Mouse (Mus musculus) embryonic facial prominence, embryonic 11.5 days (tissue): ENCODE data around the gene Nlrx1. TPM values are rescaled to one million over a fixed set of nuclear protein-coding genes. Genes with fewer than 3 reads are reported as not detected.

ENCODE experiments used
- ATAC-seq: fragments of 200-750 bp; cut with Nextera tagmentation; replicated peaks from 2 replicates; pipeline ENCODE4 v1.8.0; 2017; ENCODE audit warnings: low read depth; ENCODE audit not compliant: insufficient number of reproducible peaks, low FRiP score, low TSS enrichment
- DNase-seq: peaks from one replicate; pipeline ENCODE4 v3.0.0-alpha.2; 2015; ENCODE audit warnings: low spot score
- H3K27ac ChIP-seq: fragments of 300-500 bp; sonication (generic); replicated peaks from 2 replicates; pipeline ENCODE4 v1.5.1; 2014; ENCODE audit warnings: mild to moderate bottlenecking, low read depth, low read length, control low read depth
- H3K27me3 ChIP-seq: fragments of 300-500 bp; sonication (generic); 2 replicates; pipeline ENCODE4 v1.6.1; 2014; ENCODE audit warnings: mild to moderate bottlenecking, low read length, moderate library complexity, mixed read lengths; ENCODE audit not compliant: control insufficient read depth, insufficient read depth
- H3K36me3 ChIP-seq: fragments of 300-500 bp; sonication (generic); replicated peaks from 2 replicates; pipeline ENCODE4 v1.6.1; 2014; ENCODE audit warnings: low read depth, mild to moderate bottlenecking, low read length, moderate library complexity, mixed read lengths; ENCODE audit not compliant: control insufficient read depth, insufficient read depth
- H3K4me1 ChIP-seq: fragments of 300-500 bp; sonication (generic); 2 replicates; pipeline ENCODE4 v1.6.1; 2014; ENCODE audit warnings: low read length, mixed read lengths; ENCODE audit not compliant: control insufficient read depth, insufficient read depth
- H3K4me2 ChIP-seq: fragments of 300-500 bp; sonication (generic); 2 replicates; pipeline ENCODE4 v1.6.1; 2014; ENCODE audit warnings: low read depth, mild to moderate bottlenecking, control low read depth, low read length, moderate library complexity
- H3K4me3 ChIP-seq: fragments of 300-500 bp; sonication (generic); 2 replicates; pipeline ENCODE4 v1.5.1; 2014; ENCODE audit warnings: low read depth, low read length, control low read depth
- H3K9ac ChIP-seq: fragments of 300-500 bp; sonication (generic); replicated peaks from 2 replicates; pipeline ENCODE4 v1.6.1; 2014; ENCODE audit warnings: mild to moderate bottlenecking, control low read depth, low read length
- H3K9me3 ChIP-seq: fragments of 300-500 bp; sonication (generic); replicated peaks from 2 replicates; pipeline ENCODE4 v1.6.1; 2016; ENCODE audit warnings: mild to moderate bottlenecking, low read length, inconsistent platforms, mixed read lengths; ENCODE audit not compliant: control insufficient read depth
- WGBS: fragments of 180-500 bp; shearing (Covaris S2); extraction: QIAGEN DNeasy Blood & Tissue Kit; methylation state at CpG from one replicate; pipeline ENCODE4 v1.1.7; 2014; 5-methylcytosine and 5-hydroxymethylcytosine counted together
- polyA plus RNA-seq: library from polyadenylated mRNA; unstranded; fragments of >200 nt; fragmentation: Nextera tagmentation; extraction: Ambion mirVana; gene quantifications from 2 replicates; pipeline ENCODE4 v1.2.1, GENCODE M21; 2014

The Nlrx1 gene
- polyA plus RNA-seq, 1 experiment from 2014 or later = 2.6 TPM

DNA sequence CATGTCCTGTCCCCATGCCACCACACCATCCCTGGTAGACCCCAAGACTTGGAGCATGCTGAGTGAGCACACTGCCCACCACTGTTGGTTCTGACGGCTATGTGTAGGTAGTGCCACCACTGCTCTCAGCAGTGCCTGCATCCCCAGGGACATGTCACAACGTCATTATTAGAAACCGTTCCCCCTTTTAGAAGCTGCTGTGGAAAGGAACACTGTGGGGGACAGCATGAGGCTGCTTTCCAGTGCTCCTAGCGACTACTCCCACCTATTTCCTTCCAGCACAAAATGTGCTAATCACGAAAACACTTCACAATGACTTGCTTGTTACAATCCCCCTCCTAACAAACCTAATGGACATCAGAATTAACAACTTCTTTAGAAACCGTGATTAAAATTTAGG, 42.4 kb downstream of the Nlrx1 start:
- WGBS = 80% methylated on average over 6 of the region's 6 CpGs
- DNase-seq = no peak
- Histone ChIP-seq H3K9ac (no peak overlapping the region), H3K4me3 (no peak overlapping the region), H3K36me3 (no peaks in the 10 kb centered on the region), H3K27ac (no peak overlapping the region), H3K4me1 (no peaks in the 10 kb centered on the region), H3K9me3 (no peaks in the 10 kb centered on the region), H3K27me3 (no peaks in the 10 kb centered on the region), H3K4me2 (no peak overlapping the region)
- ATAC-seq = no peak

DNA sequence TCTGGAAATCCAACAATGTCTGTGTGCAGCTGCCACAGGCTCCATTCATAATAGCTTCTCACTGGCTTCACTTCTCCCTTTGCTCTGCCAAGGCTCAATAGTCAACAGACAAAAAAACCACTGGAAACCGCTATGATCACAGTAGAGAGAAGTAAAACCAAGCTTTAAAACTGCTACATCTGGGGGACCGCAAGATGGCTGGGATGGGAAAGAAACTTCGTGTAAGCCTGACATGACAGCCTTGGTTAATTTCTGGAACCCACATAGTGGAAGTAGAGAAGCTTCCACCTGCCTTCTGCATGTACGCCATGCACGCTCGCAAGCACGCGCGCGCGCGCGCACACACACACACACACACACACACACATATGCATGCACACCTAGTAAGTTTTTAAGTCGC, 54.9 kb downstream of the Nlrx1 start:
- Histone ChIP-seq H3K4me1 (no peaks in the 10 kb centered on the region), H3K27ac (no peak overlapping the region), H3K4me3 (no peak overlapping the region), H3K9ac (no peak overlapping the region), H3K36me3 (no peaks in the 10 kb centered on the region), H3K4me2 (no peak overlapping the region), H3K27me3 (no peaks in the 10 kb centered on the region), H3K9me3 (no peaks in the 10 kb centered on the region)
- ATAC-seq (no peak), DNase-seq (no peak)
- WGBS = 98% methylated on average over 14 of the region's 14 CpGs

DNA sequence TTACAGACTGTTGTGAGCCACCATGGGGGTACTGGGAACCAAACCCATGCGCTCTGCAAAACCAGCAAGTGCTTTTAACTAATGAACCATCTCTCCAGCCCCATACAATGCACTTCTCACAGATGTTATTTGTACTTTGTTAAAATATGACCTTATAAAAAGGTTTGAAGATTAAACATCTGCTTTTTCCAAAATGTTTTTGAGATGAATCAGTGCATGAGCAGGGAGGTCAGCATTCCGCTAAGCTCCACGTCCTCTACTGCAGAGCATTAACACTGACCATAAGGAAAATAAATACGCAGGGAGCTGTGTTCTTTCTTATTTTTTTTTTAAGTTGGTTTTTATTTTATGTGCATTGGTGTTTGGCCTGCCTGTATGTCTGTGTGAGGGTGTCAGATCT, 56.0 kb downstream of the Nlrx1 start:
- Histone ChIP-seq H3K4me2 (no peak overlapping the region), H3K36me3 (no peaks in the 10 kb centered on the region), H3K27ac (no peak overlapping the region), H3K9me3 (no peaks in the 10 kb centered on the region), H3K27me3 (no peaks in the 10 kb centered on the region), H3K4me1 (no peaks in the 10 kb centered on the region), H3K4me3 (no peak overlapping the region), H3K9ac (no peak overlapping the region)
- ATAC-seq (no peak), DNase-seq (no peak)
- 97% methylated on average over 4 of the region's 4 CpGs for WGBS

DNA sequence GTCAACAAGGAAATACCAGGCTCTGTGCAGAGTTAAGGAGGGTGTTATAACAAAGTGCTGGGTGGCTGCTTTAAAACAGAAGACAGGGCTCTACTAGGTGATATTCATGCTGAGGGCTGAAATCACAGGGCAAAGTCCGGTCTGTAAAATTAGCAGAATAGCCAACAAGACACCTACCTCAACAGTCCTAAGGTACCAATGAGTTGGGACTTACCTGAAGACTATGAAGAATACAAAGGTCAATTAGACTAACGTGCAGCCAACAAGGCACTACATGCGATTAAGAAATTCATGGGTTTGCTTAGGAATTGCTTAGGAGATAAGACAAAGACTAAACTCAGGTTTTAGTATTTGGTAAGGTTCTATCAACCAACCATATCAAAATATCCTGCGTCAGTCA, 59.0 kb downstream of the Nlrx1 start:
- Histone ChIP-seq H3K27ac (no peak overlapping the region), H3K4me2 (no peak overlapping the region), H3K9me3 (no peaks in the 10 kb centered on the region), H3K36me3 (no peaks in the 10 kb centered on the region), H3K4me3 (no peak overlapping the region), H3K9ac (no peak overlapping the region), H3K27me3 (no peaks in the 10 kb centered on the region), H3K4me1 (no peaks in the 10 kb centered on the region)
- WGBS = 90% methylated on average over 4 of the region's 4 CpGs
- DNase-seq = no peak
- no peak for ATAC-seq

DNA sequence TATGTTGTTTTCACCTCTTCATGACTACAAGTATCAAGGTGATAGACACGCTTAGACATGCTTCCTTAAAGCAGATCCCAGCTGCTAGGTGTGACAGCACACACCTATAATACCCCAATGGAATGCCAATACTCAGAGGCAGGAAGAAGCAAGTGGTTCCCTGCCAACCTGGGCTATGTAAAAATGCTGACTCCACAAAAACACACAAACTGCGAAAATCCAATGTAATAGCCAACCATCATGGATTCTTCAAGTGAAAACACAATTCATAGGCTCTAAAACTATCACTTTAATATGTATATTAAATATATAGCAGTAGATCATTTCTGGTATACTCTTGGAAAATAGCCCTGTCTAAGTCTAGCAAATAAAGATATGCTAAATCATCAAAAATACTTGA, 60.6 kb downstream of the Nlrx1 start:
- H3K4me3 ChIP-seq = no peak overlapping the region
- DNase-seq = no peak
- H3K27ac ChIP-seq = no peak overlapping the region
- no peaks in the 10 kb centered on the region for H3K4me1 ChIP-seq
- no peaks in the 10 kb centered on the region for H3K9me3 ChIP-seq
- no peaks in the 10 kb centered on the region for H3K27me3 ChIP-seq
- H3K36me3 ChIP-seq = no peaks in the 10 kb centered on the region
- H3K9ac ChIP-seq = no peak overlapping the region
- WGBS = 91% methylated on average over 2 of the region's 2 CpGs
- ATAC-seq = no peak
- no peak overlapping the region for H3K4me2 ChIP-seq

Other genes starting within 250 kb of the Nlrx1 start
- 1.8 and 2.4 TPM in 2 replicates for gene Thy1, start 225.2 kb downstream of the Nlrx1 start, polyA plus RNA-seq
- gene Usp2, start 201.6 kb downstream of the Nlrx1 start, polyA plus RNA-seq = 12.7 and 13.1 TPM in 2 replicates
- gene Mfrp, start 166.9 kb downstream of the Nlrx1 start, polyA plus RNA-seq = 0.17 and 0.32 TPM in 2 replicates
- 0.53 and 0.56 TPM in 2 replicates for gene C1qtnf5, start 161.4 kb downstream of the Nlrx1 start, polyA plus RNA-seq
- gene Gm49380, start 155.1 kb downstream of the Nlrx1 start, polyA plus RNA-seq = 0.08 TPM in 1 of 2 replicates, not detected in the other
- 59.5 and 65.9 TPM in 2 replicates for gene Rnf26, start 155.1 kb downstream of the Nlrx1 start, polyA plus RNA-seq
- gene Mcam, start 134.1 kb downstream of the Nlrx1 start, polyA plus RNA-seq = 18.3 and 20.1 TPM in 2 replicates
- 16.4 and 17.4 TPM in 2 replicates for gene Cbl, start 34.5 kb downstream of the Nlrx1 start, polyA plus RNA-seq
- not detected in 2 replicates for gene Ccdc153, start 27.9 kb downstream of the Nlrx1 start, polyA plus RNA-seq
- gene Pdzd3, start 17.1 kb downstream of the Nlrx1 start, polyA plus RNA-seq = not detected in 2 replicates
- gene Abcg4, start 20.0 kb upstream of the Nlrx1 start, polyA plus RNA-seq = 1.6 and 2.0 TPM in 2 replicates
- 17.2 and 19.6 TPM in 2 replicates for gene Hinfp, start 37.1 kb upstream of the Nlrx1 start, polyA plus RNA-seq
- gene C2cd2l, start 51.7 kb upstream of the Nlrx1 start, polyA plus RNA-seq = 5.8 and 7.5 TPM in 2 replicates
- gene Dpagt1, start 57.4 kb upstream of the Nlrx1 start, polyA plus RNA-seq = 51.3 and 60.6 TPM in 2 replicates
- 412 and 427 TPM in 2 replicates for gene H2afx, start 66.1 kb upstream of the Nlrx1 start, polyA plus RNA-seq
- gene Hmbs, start 75.6 kb upstream of the Nlrx1 start, polyA plus RNA-seq = 152 and 161 TPM in 2 replicates
- gene Vps11, start 93.1 kb upstream of the Nlrx1 start, polyA plus RNA-seq = 27.3 and 27.6 TPM in 2 replicates
- 29.2 and 31.3 TPM in 2 replicates for gene Hyou1, start 110.9 kb upstream of the Nlrx1 start, polyA plus RNA-seq
- 10.8 and 15.5 TPM in 2 replicates for gene Slc37a4, start 128.3 kb upstream of the Nlrx1 start, polyA plus RNA-seq
- 2,044 and 2,103 TPM in 2 replicates for gene Rps25, start 138.5 kb upstream of the Nlrx1 start, polyA plus RNA-seq
- gene Trappc4, start 139.0 kb upstream of the Nlrx1 start, polyA plus RNA-seq = 166 and 175 TPM in 2 replicates
- gene Ccdc84, start 150.0 kb upstream of the Nlrx1 start, polyA plus RNA-seq = 20.3 and 27.6 TPM in 2 replicates
- not detected in 2 replicates for gene Foxr1, start 172.5 kb upstream of the Nlrx1 start, polyA plus RNA-seq
- gene Upk2, start 186.4 kb upstream of the Nlrx1 start, polyA plus RNA-seq = 0.59 and 1.3 TPM in 2 replicates
- 10.3 and 11.8 TPM in 2 replicates for gene Bcl9l, start 214.2 kb upstream of the Nlrx1 start, polyA plus RNA-seq